Comparison of ENCODE assay signal across 9 mouse cellular contexts in the genomic region with DNA sequence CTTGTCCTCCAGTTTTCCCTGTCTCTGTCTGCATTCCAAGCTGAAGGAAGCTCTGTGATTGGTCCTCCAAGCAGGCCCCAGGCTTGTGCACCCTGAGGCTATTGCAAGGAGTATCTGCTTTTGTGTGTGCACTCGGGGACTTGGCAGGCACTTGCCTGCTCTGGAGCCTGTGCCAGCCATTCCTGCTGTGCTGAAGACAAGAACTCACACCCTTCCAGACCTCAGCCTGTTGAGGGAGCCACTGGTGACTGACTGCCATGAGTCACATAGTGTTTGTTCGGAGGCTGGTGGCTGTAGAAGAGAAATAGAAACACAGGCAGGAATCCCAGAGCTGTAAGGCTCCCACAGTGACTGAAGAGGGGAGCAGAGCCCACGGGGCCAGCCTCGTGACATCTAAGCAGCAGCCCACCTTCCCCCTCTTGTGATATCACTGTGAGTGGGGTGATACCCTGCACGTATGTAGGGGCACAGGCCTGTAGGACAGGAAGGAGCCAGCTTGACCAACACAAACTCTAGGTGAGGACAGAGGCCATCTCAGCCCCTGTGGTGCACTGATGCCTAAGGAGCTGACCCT. TPM values are rescaled to one million over a fixed set of nuclear protein-coding genes. Genes with fewer than 3 reads are reported as not detected.
DNase-seq lines count a peak whose midpoint lies in the region; ATAC-seq and TF ChIP-seq lines count a peak whose summit lies in the region.
"Had no signal": no experiment of that assay in that cellular context is flagged by ENCODE, and none has a peak within 500 bp of the region (broad histone marks: within the 10 kb centered on the region; RNA-seq: fewer than 3 reads in every experiment).

No protein-coding gene starts in this region.

- peak; percentile 19; the same call in 1 of the 2 replicates for TF ChIP-seq CTCF in heart, adult 2 months (IDR thresholded peaks at IDR 0.05)

- no peak overlapping the region for H3K4me2 ChIP-seq in heart, embryonic 12.5 days
- H3K4me2 ChIP-seq: embryonic facial prominence, embryonic 12.5 days had no signal

- intact Hi-C loops in heart, adult 2 months (cut with DNase I) = no loop called here

- H3K27ac ChIP-seq in heart, adult 2 months = no peak overlapping the region
- no peak overlapping the region for H3K27ac ChIP-seq in heart, embryonic 12.5 days (ENCODE audit: poor library complexity, severe bottlenecking)
- H3K27ac ChIP-seq: embryonic facial prominence, embryonic 12.5 days had no signal

- no peaks in the 10 kb centered on the region for H3K27me3 ChIP-seq in heart, adult 2 months (ENCODE audit: control insufficient read depth, insufficient read depth, low read length)
- no peaks in the 10 kb centered on the region for H3K27me3 ChIP-seq in heart, embryonic 12.5 days (replicated peaks)
- H3K27me3 ChIP-seq: embryonic facial prominence, embryonic 12.5 days had no signal

- 59% methylated on average over 5 of the region's 5 CpGs for WGBS in heart, adult 2 months
- WGBS in heart, embryonic 12.5 days = 32% methylated on average over 5 of the region's 5 CpGs

- H3K79me2 ChIP-seq in heart, adult 2 months (replicated peaks; ENCODE audit: control insufficient read depth, insufficient read depth, low read length) = no peaks in the 10 kb centered on the region

- no peak for ATAC-seq in heart, embryonic 12.5 days (ENCODE audit: insufficient number of reproducible peaks, low FRiP score)
- ATAC-seq in inflammation-experienced regulatory T-cells, adult 6 months = no peak

- no peaks in the 10 kb centered on the region for H3K36me3 ChIP-seq in heart, adult 2 months (ENCODE audit: control insufficient read depth, insufficient read depth, low read length)
- H3K36me3 ChIP-seq in heart, embryonic 12.5 days = peaks cover 29% of the 10 kb centered on the region

- no peak overlapping the region for H3K9ac ChIP-seq in heart, adult 2 months (ENCODE audit: low read depth, low read length)
- no peak overlapping the region for H3K9ac ChIP-seq in heart, embryonic 12.5 days
- H3K9ac ChIP-seq: embryonic facial prominence, embryonic 12.5 days had no signal

- no peaks in the 10 kb centered on the region for H3K9me3 ChIP-seq in heart, embryonic 12.5 days (replicated peaks)
- H3K9me3 ChIP-seq: embryonic facial prominence, embryonic 12.5 days had no signal

- no peak for TF ChIP-seq EP300 in heart, adult 2 months (IDR thresholded peaks at IDR 0.05; ENCODE audit: insufficient read depth, low read depth, low read length)

- no peak overlapping the region for H3K4me3 ChIP-seq in heart, adult 2 months
- no peak overlapping the region for H3K4me3 ChIP-seq in heart, embryonic 12.5 days
- H3K4me3 ChIP-seq: embryonic facial prominence, embryonic 12.5 days had no signal

- H3K4me1 ChIP-seq in heart, adult 2 months (ENCODE audit: control insufficient read depth, insufficient read depth, low read length) = no peaks in the 10 kb centered on the region; the same call in 1 of the 2 replicates
- peaks cover 7% of the 10 kb centered on the region; the same call in 1 of the 2 replicates for H3K4me1 ChIP-seq in heart, embryonic 12.5 days (replicated peaks)

- TF ChIP-seq POLR2A in heart, adult 2 months (IDR thresholded peaks at IDR 0.05; ENCODE audit: insufficient read depth, low read depth, low read length) = no peak

- DNase-seq in heart, adult 2 months = peak; percentile 48 to 61
- peak; percentile 83 for DNase-seq in cerebellum, adult 9-10 months
- DNase-seq in gastrocnemius, postnatal 25 days = peak; percentile 60
- peak; percentile 51 to 78 for DNase-seq in left cerebral cortex, adult 9 months (ENCODE audit: low spot score in 2 of 2)
- peak; percentile 61 to 70 for DNase-seq in right cerebral cortex, adult 2 months (ENCODE audit: low spot score in 2 of 2)
- no peak for DNase-seq in liver

RNA-seq across cellular contexts. Expression of gene Crispld2, which starts 31.6 kb away (rescaled TPM):
- total RNA-seq in heart, adult 2 months (2021) = 10 to 100 TPM; 24.3 to 29.9 TPM
- 30.3 and 47.5 TPM in 2 replicates for polyA plus RNA-seq in heart, adult 2 months (2012; rRNA removed)
- polyA plus RNA-seq in heart, embryonic 12.5 days (2016; fragmentation: Nextera tagmentation; extraction: Ambion mirVana) = 3.7 and 4.1 TPM in 2 replicates
- 1 to 10 TPM; 5.2 to 8.3 TPM for total RNA-seq in gastrocnemius, postnatal 25 days (2021)
- under 1 TPM in 1 of 3 experiments, not detected in 2; 0.34 TPM for polyA plus RNA-seq in inflammation-experienced regulatory T-cells, adult 6 months (2017; shearing (Covaris generic))

RNA-seq across cellular contexts. Expression of gene Gm20388, which starts 50.0 kb away (rescaled TPM):
- total RNA-seq in heart, adult 2 months (2021) = 1 to 10 TPM in 1 of 2 experiments, not detected in 1; 1.8 TPM
- 32.3 and 39.0 TPM in 2 replicates for polyA plus RNA-seq in heart, adult 2 months (2012; rRNA removed)
- polyA plus RNA-seq in heart, embryonic 12.5 days (2016; fragmentation: Nextera tagmentation; extraction: Ambion mirVana) = 4.0 TPM in 1 of 2 replicates, not detected in the other
- 1 to 10 TPM in 1 of 2 experiments, not detected in 1; 6.7 TPM for total RNA-seq in gastrocnemius, postnatal 25 days (2021)
- polyA plus RNA-seq in inflammation-experienced regulatory T-cells, adult 6 months (2017; shearing (Covaris generic)) = 10 to 100 TPM; 10.8 to 14.1 (median 11.8) TPM
- polyA plus RNA-seq: embryonic facial prominence, embryonic 12.5 days had no signal

RNA-seq across cellular contexts. Expression of gene Usp10, which starts 50.5 kb away (rescaled TPM):
- 10 to 100 TPM; 41.9 to 49.8 TPM for total RNA-seq in heart, adult 2 months (2021)
- polyA plus RNA-seq in heart, adult 2 months (2012; rRNA removed) = 51.1 and 58.6 TPM in 2 replicates
- 112 and 116 TPM in 2 replicates for polyA plus RNA-seq in heart, embryonic 12.5 days (2016; fragmentation: Nextera tagmentation; extraction: Ambion mirVana)
- 10 to 100 TPM; 42.2 to 50.1 TPM for total RNA-seq in gastrocnemius, postnatal 25 days (2021)
- polyA plus RNA-seq in inflammation-experienced regulatory T-cells, adult 6 months (2017; shearing (Covaris generic)) = 10 to 100 TPM; 37.4 to 55.0 (median 43.9) TPM
